Mouse (Mus musculus) gastrocnemius, postnatal 4 days (tissue): ENCODE data around the gene Rsbn1l. TPM values are rescaled to one million over a fixed set of nuclear protein-coding genes. Genes with fewer than 3 reads are reported as not detected.

ENCODE experiments used
- DNase-seq, 2 experiments: peaks; one replicate each; pipeline ENCODE4 v3.0.0; 2021 to 2022; ENCODE audit warnings: low spot score in 2 of 2, mixed read lengths in 2 of 2
- total RNA-seq, 2 experiments: library from RNA; stranded (reverse); gene quantifications; 2 replicates each; pipeline ENCODE4 v1.2.3; 2021

Gene Rsbn1l
- total RNA-seq, 2 experiments from 2014 or later, result 12.5 to 14.0 TPM

- DNase-seq, result no peak
These were observed 44.5 kb downstream of the Rsbn1l start for GRCm38 (mm10) chr5:20911741-20912140.

DNA sequence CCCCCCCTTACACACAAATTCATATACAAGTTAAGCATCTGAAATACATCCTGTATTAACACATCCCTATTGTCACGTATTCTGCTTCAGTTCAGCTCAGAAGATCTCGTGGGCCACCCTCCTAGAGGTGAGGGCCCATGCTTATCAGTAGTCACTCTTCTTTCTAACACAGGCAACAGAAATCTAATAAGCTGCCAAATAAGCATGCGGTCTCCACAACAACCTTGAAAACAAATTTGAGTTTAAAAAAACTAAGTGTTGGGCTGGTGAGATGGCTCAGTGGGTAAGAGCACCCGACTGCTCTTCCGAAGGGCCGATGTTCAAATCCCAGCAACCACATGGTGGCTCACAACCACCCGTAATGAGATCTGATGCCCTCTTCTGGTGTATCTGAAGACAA lies 50.0 kb downstream of the Rsbn1l start:
- DNase-seq, result no peak

DNA sequence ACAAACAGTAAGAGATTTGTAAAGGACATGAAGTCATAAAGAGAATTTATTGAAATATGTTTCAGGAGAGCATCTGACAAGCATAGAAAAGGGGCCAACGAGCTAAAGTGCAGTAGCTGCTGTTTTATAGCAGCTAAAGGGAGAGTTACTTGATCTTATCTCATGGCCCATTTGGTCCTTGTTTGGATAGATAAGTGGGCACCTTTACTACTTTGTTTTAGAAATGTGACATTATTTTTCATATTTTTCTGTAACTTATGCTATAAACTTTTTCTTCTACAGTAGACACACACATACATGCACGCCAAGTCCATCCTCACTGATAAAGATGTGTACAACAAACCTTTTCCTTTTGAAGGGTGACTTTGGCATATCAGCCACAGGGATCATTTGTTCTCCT lies 50.8 kb downstream of the Rsbn1l start:
- no peak for DNase-seq

DNA sequence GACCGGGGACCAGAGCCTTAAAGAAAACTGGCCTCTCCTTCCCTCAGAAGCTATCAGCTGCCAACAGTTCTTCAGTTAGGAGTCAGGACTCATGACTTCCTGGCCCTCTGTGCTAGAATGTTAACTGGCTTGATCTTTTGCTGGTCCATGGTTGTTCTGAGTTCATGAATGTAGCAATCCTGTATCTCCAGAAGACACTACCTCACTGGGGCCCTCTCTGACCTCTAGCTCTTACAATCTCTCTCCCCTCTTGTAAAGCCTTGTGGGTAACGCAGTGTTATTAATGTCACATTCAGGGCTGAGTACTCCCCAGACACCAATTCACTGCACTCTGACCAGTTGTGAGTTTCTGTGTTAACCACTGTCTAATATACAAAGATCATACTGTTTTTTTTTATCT lies 51.6 kb downstream of the Rsbn1l start:
- DNase-seq, result no peak

DNA sequence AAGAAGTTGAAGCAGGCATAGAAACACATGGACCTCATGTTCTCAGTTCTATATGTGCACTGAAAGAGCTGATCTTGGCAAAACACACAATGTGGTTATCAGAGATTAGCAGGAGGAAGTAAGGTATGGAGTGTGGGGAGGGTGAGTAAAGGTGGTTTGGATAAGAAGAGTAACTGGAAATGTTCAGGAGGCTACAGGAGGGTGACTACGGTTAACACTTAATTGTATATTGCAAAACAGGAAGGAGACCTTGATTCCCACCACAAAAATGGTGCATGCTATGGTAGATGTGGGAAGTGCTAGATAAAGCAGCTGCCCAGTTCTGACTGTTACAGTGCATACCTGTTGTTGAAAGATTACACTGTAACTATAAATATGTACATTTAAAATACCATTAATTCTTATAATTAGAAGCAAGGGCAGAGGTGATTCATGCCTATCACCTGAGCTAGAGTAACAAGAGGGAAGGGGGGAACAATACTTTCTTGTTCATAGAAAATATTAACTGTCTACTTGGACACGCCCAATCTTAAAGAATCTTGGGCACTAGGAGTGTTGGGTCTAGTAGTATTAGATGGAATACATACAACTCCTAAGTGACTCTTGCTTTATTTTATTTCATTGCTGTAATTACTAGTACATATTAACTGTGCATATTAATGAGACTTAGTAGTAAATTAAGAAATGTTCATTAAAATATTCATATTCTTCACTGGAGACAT lies 58.6 kb downstream of the Rsbn1l start:
- DNase-seq, result no peak

GRCm38 (mm10) chr5:20884036-20884620 lies 72.1 kb downstream of the Rsbn1l start:
- no peak for DNase-seq

DNA sequence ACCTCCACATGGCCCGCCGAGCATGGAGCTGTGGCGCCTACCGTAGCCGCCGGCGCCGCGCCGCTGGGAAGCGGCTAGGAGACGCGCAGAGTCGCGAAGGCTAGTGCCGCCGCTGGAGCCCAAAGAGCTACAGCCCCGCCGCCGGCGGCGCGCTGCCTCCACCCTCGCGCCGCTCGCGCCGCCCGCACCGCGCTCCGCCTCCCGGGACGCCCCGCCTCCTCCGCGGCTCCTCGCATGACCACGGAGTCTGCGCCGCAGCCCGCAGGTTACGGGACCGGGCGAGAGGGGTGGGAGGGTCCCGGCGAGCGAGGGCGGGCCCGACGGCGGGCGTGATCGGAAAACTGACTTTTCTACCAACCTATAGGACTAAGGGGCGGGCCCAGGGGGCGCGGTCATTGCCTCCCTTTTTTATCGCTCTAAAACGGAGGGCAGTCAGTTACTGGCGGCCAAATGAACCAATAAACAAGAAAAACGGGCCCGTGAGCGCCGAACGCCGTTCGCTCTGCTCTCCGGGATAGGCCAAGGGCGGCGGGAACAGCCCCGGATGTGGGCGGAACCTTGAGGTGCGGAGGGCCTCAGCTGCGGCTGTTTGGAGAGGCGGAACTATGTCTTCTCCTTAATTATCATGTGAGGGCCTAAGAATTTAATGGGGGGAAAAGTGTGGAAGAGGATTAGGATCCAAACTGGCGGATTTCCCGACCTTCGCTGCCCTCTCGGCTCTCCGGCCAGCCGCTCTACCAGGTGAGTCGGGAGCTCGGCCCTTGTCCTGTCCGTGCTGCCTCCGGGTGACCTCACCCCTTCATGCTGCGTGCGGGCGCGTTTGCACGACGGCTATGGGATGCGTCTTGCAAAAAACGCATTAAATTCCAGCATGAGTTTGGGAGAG lies 74.0 kb downstream of the Rsbn1l start, which contains the start of the genes Phtf2 and Tmem60:
TSS of gene Phtf2 (minus strand) at position 210 of the 886 bp plus-strand sequence.
TSS of gene Tmem60 (plus strand) at position 277 of the 886 bp plus-strand sequence.
- peak; percentile 99 for DNase-seq

GRCm38 (mm10) chr5:20880797-20881775 lies 75.1 kb downstream of the Rsbn1l start:
- DNase-seq, result peak in 1 of 2 experiments; percentile 50

DNA sequence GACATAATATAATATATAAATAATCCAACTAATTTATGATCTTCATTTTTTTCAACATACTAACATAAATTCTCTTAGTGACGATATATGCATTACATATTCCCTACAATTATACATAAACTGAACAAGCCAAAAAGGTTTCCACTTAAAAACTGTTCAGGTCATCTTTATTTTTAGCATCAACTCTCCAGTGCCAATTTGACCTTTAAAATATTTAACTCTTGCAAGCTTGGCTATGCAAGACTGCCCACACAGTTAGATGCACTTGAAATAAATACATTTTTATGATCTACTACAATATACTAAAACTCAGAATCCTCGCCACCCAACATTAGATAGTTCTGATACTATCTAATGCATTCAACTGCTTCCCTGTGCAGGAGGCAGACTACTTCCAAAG lies 75.8 kb downstream of the Rsbn1l start:
- no peak for DNase-seq

DNA sequence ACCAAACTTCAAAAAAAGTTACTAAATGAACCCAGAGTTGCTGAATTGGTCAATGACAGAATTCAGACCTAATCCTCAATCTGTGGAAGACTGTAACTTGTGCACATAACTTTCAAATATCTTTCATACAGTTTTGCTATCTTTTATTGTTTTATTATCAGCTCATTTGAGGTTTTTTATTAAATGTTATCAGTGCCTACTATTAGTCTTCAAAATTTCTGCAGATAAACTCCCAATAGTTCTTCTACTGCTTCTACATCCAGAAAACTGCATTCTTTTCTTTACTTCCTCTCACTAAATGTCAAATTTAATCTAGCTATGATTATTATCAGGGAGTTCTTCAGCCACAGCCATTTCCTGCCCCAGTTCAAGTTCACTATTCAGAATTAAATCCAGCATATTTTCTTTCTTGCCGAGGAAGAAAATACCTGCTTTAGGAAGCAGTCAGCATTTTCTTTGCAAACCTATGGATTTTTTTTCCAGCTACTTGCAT lies 79.2 kb downstream of the Rsbn1l start:
- DNase-seq, result no peak

- no peak for DNase-seq
These were observed 83.1 kb downstream of the Rsbn1l start for GRCm38 (mm10) chr5:20873146-20873545.

DNA sequence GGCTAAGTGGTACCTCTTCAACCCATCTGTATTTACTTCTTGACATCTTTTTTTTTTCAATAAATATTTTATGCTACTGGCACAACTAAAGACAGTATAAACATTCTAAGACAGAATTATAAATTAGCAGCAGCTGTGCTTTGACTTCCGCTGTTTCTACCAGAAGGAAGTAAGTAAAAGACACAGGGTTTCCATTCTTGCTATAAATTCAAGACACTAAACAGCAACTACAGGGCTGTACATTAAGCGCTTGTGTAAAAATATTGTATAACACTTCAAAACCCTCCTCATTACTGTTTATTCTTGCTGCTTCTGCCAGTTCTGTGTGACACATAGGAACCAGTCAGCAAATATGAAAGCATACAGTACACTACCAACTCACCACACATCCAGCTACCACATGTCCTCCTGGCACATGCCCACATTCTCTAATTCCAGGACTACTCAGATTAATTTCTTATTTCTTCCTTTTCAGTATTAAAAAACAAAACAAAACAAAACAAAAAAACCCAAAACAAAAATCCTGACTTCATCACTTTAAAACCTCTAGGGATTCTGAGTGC lies 90.9 kb downstream of the Rsbn1l start:
- DNase-seq, result no peak

DNA sequence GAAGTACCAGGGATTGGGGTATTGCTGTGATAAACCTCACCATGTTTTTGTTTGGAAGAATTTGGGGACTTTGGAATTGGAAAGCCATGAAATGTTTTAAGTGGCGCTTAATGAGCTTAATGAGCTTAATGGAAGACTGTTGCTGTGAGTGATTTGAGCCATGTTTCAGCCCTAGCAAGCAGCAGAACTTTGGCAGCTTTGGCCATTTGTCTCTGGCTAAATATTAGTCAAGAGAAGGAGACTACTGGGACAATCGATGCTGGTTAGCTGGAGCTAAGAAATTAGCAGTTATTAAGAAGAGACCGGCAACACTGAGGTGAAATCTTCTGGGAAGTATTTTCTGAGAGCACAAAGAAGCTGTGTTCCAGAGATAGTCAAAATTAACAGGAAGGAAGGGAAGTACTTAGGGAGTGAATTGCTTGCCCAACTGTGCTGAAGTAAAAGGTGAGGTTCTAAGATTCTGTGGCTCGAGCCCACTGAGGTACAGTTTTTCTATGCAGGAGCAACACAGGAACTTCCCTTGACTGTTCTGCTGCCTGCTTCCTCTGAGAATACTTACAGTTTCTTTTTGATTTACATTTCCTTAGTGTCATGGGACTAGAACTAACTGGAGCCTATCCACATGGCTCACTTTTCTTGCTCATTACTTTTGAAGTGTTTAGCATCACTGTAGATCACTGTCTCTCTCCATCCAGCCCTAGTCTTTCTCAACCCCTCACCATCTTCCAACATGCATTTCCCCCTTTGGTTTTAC lies 91.8 kb downstream of the Rsbn1l start:
- DNase-seq, result no peak

- DNase-seq, result no peak
These were observed 94.3 kb downstream of the Rsbn1l start for GRCm38 (mm10) chr5:20861901-20862300.

- DNase-seq, result no peak
These were observed 95.6 kb downstream of the Rsbn1l start for GRCm38 (mm10) chr5:20860565-20860964.

DNA sequence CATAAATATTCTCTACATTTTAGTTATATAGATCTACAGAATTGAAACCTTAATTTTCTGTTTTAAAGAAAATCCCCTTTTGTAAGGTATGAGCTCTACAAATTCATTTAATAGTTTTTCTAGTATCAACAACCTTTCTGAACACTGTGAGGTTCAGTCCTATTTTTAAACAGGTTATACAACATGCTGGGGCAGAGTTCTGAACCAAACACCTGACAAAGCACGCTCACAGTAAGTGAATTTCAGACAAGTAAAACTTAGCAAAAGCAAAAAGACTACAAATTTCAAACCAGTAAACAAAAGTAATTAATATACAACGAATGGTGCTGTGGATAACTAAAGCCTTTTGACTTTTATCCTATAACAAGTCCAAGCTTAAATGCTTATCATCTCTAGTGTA lies 97.8 kb downstream of the Rsbn1l start:
- no peak for DNase-seq

DNA sequence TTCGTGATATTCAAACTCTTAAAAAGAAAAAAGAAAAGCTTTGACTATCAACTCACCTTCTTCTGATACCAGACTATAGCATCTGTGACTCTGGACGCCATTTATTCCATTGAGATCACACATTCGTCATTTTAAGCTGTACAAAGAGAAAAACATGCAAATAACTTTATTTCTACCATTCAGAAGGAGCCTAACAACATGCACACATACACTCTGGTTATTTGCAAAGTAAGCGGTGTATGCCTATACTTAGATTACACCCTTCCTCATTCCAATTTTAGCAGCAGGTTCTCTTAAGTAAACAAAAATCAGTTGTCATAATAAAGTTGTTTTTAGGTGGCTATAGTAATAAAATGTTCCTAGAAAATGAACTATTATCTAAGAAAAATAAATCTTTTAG lies 101.1 kb downstream of the Rsbn1l start:
- DNase-seq, result no peak

DNA sequence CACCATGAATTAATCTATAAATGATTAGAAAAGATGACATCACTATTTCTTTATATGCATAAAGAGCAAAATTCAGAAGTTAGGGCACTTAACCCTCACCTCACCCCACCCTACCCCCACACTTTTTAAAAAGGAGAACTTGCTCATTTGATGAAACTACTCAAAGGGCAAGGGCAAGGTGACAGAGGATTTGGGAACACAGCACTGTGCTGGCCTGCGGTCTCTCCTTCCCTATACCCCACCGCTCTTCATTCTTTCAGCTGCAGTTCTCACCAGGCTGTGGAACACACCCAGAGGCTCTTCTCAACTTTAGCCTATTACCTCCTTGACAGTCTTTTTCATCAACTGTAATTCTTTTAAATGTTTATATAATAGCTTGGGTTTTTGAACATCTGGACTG lies 109.2 kb downstream of the Rsbn1l start:
- DNase-seq, result no peak

DNA sequence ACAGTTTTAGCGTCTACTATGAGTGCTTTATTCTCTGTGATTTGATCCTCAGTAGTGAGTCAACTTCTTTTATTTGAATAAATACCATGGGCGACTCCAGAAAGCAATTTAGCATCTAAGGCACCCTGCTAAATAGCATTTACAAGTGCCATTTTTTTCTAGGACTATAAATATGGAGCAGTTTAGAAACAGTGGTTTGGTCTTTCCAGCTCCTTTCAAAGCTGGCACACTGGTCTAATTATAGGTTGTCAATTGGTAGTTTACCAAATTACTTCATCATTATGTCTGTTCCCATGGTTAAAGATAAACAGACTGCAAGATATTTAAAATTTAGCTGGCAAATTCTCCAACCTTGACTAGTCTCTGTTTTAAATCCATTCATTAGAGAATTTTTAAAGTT lies 112.4 kb downstream of the Rsbn1l start:
- DNase-seq, result no peak
